In the genomic region with DNA sequence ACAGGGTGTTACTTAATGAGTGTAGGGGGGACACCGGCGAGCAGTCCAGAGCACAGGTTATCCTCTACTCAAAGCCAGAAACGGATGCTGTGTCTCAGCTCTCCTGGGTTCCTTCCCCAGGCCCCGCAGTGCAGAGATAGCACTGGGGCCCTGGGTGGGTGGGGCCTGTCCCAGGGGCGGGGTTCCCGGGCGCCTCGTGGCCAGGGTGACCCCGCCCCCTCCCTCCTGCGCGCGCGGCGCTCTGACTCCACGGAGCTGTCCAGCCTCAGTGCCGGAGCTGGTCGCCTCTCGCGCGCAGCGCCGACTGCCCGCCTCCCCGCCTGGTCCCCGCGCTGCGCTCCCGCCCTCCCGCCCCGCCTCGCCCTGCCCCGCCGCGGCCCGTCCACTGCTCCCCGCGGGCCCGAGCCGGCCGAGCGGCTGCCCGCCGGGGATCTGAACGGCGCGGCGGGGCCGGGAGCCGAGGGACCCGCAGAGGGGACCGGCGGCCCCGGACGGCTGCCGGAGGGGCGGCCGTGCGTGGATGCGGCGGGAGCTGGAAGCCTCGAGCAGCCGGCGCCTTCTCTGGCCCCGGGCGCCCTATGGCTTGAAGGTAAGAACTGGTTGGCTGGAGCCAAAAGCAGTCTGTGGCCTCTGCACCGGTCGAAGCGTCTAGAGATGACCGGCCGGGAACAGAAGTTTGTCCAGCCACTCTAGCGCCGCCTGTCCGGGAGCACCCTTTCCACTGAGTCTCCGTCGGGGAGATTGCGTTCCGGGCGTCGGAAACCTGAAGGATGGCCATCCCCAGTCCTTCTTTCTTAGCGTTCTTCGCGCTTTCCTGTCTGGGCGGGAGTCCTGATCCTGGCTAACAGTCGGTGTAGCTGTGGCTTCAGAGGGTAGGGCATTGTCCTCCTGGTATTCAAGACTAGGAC, we compare ENCODE assay signal across 9 mouse cellular contexts. TPM values are rescaled to one million over a fixed set of nuclear protein-coding genes. Genes with fewer than 3 reads are reported as not detected.
DNase-seq lines count a peak whose midpoint lies in the region; ATAC-seq and TF ChIP-seq lines count a peak whose summit lies in the region.
"Had no signal": no experiment of that assay in that cellular context is flagged by ENCODE, and none has a peak within 500 bp of the region (broad histone marks: within the 10 kb centered on the region; RNA-seq: fewer than 3 reads in every experiment).

A gene (plus strand): TSS at position 492 of the 908 bp plus-strand sequence.

- H3K4me2 ChIP-seq in forebrain, embryonic 16.5 days (ENCODE audit: low read length), result peak within 1 kb of the TSS; percentile 82
- H3K4me2 ChIP-seq in midbrain, embryonic 14.5 days (ENCODE audit: low read length), result peak within 1 kb of the TSS; percentile 93

- DNase-seq in layer of hippocampus, postnatal 10 days (ENCODE audit: low spot score in 2 of 2), result peak; percentile 19 to 49
- DNase-seq in layer of hippocampus, adult 9-11 months, result no peak
- DNase-seq in cerebellum, adult 18-20 months, result peak; percentile 48 to 49
- DNase-seq in left cerebral cortex, postnatal 4 days, result peak; percentile 53
- peak; percentile 78 for DNase-seq in midbrain, embryonic 14.5 days

- intact Hi-C loops in left cerebral cortex, postnatal 4 days (cut with DNase I), result no loop called here

- peaks cover 43% of the 10 kb centered on the region for H3K27me3 ChIP-seq in forebrain, embryonic 16.5 days (replicated peaks; ENCODE audit: control insufficient read depth, insufficient read depth, low read length)
- peaks cover 38% of the 10 kb centered on the region; the same call in 1 of the 2 replicates for H3K27me3 ChIP-seq in midbrain, embryonic 14.5 days (ENCODE audit: control insufficient read depth, insufficient read depth, low read length)
- H3K27me3 ChIP-seq in testis, adult 2 months (ENCODE audit: control insufficient read depth, insufficient read depth, low read length), result no peaks in the 10 kb centered on the region

- peak; percentile 86 for ATAC-seq in forebrain, embryonic 16.5 days
- peak; percentile 71 for ATAC-seq in midbrain, embryonic 14.5 days (ENCODE audit: low FRiP score, low TSS enrichment)
- no peak for ATAC-seq in inflammation-experienced regulatory T-cells, adult 6 months

- no peak within 1 kb of the TSS for H3K27ac ChIP-seq in forebrain, embryonic 16.5 days (ENCODE audit: low read length)
- H3K27ac ChIP-seq in midbrain, embryonic 14.5 days (replicated peaks; ENCODE audit: low read depth, low read length), result no peak within 1 kb of the TSS
- H3K27ac ChIP-seq in testis, adult 2 months (ENCODE audit: control insufficient read depth, insufficient read depth, low read depth, low read length), result no peak within 1 kb of the TSS

- TF ChIP-seq POLR2A in testis, adult 2 months (IDR thresholded peaks at IDR 0.05; ENCODE audit: control insufficient read depth, low read depth, low read length), result no peak

- peak within 1 kb of the TSS; percentile 49 for H3K4me3 ChIP-seq in forebrain, embryonic 16.5 days (replicated peaks; ENCODE audit: low read length)
- H3K4me3 ChIP-seq in midbrain, embryonic 14.5 days (replicated peaks; ENCODE audit: low read depth, low read length), result peak within 1 kb of the TSS; percentile 50
- peak within 1 kb of the TSS; percentile 37 for H3K4me3 ChIP-seq in testis, adult 2 months (ENCODE audit: control insufficient read depth, low read depth, low read length)

- H3K4me1 ChIP-seq in forebrain, embryonic 16.5 days (replicated peaks; ENCODE audit: control insufficient read depth, insufficient read depth, low read length), result peaks cover 10% of the 10 kb centered on the region; the same call in 1 of the 2 replicates
- H3K4me1 ChIP-seq in midbrain, embryonic 14.5 days (ENCODE audit: control insufficient read depth, insufficient read depth, low read length), result 0 out of 2 replicates have a peak, but pooled peaks cover 4% of the 10 kb centered on the region
- peaks cover 15% of the 10 kb centered on the region for H3K4me1 ChIP-seq in testis, adult 2 months (ENCODE audit: control insufficient read depth, insufficient read depth, low read length)

- TF ChIP-seq CTCF in testis, adult 2 months (IDR thresholded peaks at IDR 0.05; ENCODE audit: control insufficient read depth, insufficient read depth, insufficient replicate concordance, low read depth, low read length), result no peak

- no peaks in the 10 kb centered on the region for H3K9me3 ChIP-seq in forebrain, embryonic 16.5 days (ENCODE audit: control insufficient read depth, low read length)
- H3K9me3 ChIP-seq in midbrain, embryonic 14.5 days (ENCODE audit: control insufficient read depth, low read length), result no peaks in the 10 kb centered on the region

- H3K36me3 ChIP-seq in forebrain, embryonic 16.5 days (ENCODE audit: control insufficient read depth, insufficient read depth), result no peaks in the 10 kb centered on the region
- H3K36me3 ChIP-seq in midbrain, embryonic 14.5 days (ENCODE audit: control insufficient read depth, insufficient read depth, low read length), result no peaks in the 10 kb centered on the region
- no peaks in the 10 kb centered on the region for H3K36me3 ChIP-seq in testis, adult 2 months (ENCODE audit: control insufficient read depth, insufficient read depth, low read length)

- H3K9ac ChIP-seq in forebrain, embryonic 16.5 days (replicated peaks; ENCODE audit: low read depth, low read length), result peak within 1 kb of the TSS; percentile 48
- peak within 1 kb of the TSS; percentile 58 for H3K9ac ChIP-seq in midbrain, embryonic 14.5 days (replicated peaks; ENCODE audit: low read length)

- under 1% methylated on average over 82 of the region's 84 CpGs for WGBS in forebrain, embryonic 16.5 days
- WGBS in midbrain, embryonic 14.5 days, result under 1% methylated on average over 82 of the region's 84 CpGs

RNA-seq across cellular contexts. Expression of the gene that starts here (rescaled TPM):
- total RNA-seq in layer of hippocampus, postnatal 10 days (2021), result 1 to 10 TPM; 3.6 to 4.3 TPM
- 4.7 and 6.2 TPM in 2 replicates for polyA plus RNA-seq in forebrain, embryonic 16.5 days (2015; fragmentation: Nextera tagmentation; extraction: Ambion mirVana)
- total RNA-seq in left cerebral cortex, postnatal 4 days (2021), result 1 to 10 TPM; 5.2 to 5.7 TPM
- 2.7 and 5.8 TPM in 2 replicates for polyA plus RNA-seq in midbrain, embryonic 14.5 days (2014; fragmentation: Nextera tagmentation; extraction: Ambion mirVana)
- 1.2 and 1.4 TPM in 2 replicates for polyA plus RNA-seq in testis, adult 2 months (2012; rRNA removed)
- polyA plus RNA-seq in inflammation-experienced regulatory T-cells, adult 6 months (2017; shearing (Covaris generic)), result not detected
- polyA plus RNA-seq: large intestine, adult 2 months had no signal
